Mouse (Mus musculus) left cerebral cortex, postnatal 10 days (tissue): ENCODE results near the gene Prkch. TPM values are rescaled to one million over a fixed set of nuclear protein-coding genes. Genes with fewer than 3 reads are reported as not detected.
A peak's percentile ranks its signal among the peaks of the same experiment; 100 is the strongest.
"Not testable (repeated sequence)": the region's sequence is repeated elsewhere in the genome, so short reads cannot be mapped to it uniquely, and the experiment has no call there.

Experiments
- DNase-seq, 2 experiments: peaks; one replicate each; pipeline ENCODE4 v3.0.0; 2021 to 2022; ENCODE audit warnings: low spot score in 2 of 2, mixed read lengths in 1 of 2; ENCODE audit errors: extremely low spot score in 1 of 2
- intact Hi-C: fragments of 180-260 bp; cut with DNase I; formaldehyde crosslinking; loops from one replicate; pipeline ENCODE4 v1.15.1; 2025
- total RNA-seq, 2 experiments: library from RNA; stranded (reverse); gene quantifications; 2 replicates each; pipeline ENCODE4 v1.2.3; 2021

Gene Prkch
- total RNA-seq: 1 to 10 TPM; 5.0 to 5.1 TPM

DNA sequence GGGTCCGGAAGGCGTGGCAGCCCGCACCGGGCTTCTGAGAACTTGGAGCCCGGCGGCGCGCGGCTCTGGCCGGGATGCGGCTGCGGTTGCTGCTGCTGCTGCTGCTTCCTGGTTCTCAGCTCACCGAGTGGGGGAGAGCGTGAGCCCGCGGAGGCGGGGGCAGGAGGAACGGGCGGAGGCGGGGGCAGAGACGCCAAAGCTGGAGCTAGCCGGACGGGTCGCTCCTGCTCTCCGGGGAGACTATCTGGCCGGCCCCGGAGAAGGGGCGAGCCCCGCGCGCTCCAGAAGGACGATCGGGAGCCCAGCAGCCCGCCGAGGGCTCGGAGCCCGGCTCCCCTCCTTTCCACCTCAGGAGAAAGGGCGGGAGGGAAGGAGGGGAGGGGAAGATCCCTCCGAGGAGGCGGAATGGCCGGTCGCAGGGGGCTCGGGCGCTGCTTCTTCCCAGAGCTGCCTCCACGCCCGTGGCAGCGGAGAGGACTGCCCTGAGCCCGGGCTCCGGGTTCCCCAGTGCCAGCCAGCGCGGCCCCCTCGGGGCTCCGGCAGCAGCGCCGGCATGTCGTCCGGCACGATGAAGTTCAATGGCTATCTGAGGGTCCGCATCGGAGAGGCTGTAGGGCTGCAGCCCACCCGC, at the start of gene Prkch:
Prkch (plus strand) TSS at position 187 of the 631 bp plus-strand sequence.
- intact Hi-C loops: no loop called here
- DNase-seq: peak; percentile 34 to 91

DNA sequence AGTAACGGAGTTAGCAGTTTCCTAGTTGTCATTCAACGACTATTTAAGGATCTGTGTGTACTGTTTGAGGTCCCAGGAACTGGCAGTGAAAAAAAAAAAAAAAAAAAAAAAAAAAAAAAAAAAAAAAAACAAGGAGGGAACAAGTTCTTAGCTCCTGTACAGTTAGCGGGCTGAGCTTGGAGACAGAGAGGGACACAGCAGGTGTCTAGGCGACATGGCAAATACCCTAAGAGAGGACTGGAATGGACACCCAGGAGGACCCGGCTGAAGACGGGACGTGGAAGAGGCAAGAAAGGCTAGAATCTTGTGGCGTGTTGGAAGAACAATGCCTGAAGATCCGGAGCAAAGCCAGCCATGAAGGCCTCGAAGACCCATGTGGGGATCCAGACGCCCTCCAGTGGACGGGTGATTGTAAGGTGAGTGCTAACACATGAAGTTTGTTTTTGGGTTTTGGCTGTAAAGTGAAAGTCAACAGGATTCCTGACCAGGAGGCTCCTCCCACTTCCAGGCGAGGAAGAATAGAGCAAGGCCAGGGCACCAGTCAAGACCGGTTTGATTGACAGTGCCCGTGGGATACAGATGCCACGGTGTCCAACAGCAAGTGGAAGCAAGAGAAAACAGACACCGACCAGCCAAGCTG, 47.0 kb upstream of the Prkch start:
- intact Hi-C loops: no loop called here

DNA sequence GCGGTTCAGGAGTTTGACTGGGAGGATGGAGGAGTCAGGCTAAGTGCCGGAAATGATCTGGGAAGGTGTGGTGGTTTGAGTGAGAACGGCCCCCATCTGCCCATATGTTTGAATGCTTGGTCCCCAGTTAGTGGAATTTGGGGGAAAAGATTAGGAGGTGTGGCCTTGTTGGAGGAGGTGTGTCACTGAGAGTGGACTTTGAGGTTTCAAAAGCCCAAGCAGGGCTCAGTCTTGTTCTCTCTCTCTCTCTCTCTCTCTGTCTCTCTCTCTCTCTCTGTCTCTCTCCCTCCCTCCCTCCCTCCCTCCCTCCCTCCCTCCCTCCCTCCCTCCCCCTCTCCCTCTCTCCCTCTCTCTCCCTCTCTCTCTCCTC, 46.5 kb upstream of the Prkch start:
- intact Hi-C loops, DNase-seq: not testable (repeated sequence)

More for the DNA sequence above, 47.0 kb upstream of the Prkch start:
- DNase-seq: peak in 1 of 2 experiments; percentile 46

DNA sequence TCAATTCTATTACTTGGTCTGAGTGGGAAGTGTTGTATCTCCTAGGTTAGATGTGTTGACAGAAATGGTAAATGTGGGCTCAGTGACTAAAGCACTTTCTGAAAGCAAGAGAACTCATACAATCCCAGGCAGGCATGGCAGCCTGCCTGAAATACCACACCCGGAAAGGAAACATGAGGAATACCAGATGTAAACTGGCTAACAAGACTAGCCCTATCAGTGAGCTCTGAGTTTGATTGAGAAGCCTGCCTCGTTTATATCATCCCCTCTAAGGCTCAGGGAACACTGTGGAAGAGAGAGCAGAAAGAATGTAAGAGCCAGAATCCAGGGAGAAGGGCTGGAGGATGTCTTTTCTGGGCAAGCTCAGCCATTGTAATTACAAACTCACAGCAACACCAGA, 45.4 kb upstream of the Prkch start:
- intact Hi-C loops: no loop called here
- no peak for DNase-seq

GRCm38 (mm10) chr12:73540402-73540801, 44.2 kb upstream of the Prkch start:
- no peak for DNase-seq
- intact Hi-C loops: no loop called here

GRCm38 (mm10) chr12:73543191-73543590, 41.4 kb upstream of the Prkch start:
- intact Hi-C loops: no loop called here
- DNase-seq: no peak

DNA sequence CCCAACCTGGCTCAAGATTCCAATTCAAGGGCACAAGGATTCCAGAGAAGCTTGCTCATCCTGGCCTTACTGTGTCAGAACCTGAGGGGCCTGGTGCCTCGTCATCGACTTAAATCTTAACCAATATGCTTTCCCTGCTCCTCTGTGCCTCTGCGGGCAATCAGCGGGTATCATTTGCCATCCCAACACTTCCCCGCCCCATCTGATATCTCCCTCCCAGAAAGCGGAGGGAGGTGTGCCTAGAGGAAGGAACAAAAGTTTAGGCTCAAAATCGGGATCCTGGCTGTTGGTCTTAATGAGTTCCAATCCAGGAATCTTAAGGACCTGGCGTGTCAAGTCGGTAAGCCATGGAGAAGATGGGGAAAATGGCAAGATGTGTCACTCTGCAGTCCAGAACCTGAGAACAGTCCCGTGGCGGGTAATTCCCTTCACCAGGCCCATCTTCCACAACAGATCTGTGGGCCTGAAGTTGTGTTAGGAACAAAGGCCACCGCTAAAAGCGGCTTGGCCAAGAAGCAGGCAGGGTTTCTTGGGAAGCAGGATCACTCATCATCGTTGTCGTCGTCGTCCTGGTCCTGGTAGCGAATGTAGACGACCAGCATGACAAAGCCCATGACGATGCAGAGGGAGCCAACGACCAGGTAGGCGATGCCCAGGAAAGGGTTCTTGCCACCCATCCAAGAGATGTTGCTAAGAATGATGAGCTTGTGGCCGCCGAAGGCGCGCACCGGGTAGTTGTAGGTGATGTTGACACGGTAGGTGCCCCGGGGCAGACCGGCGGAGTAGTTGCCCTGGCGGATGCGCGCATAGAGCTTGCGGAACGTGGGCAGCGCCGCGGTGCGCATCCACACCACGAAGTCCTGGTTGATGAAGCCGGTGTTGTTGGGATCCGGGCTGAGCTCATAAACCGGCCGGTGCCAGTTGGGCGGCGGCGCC, 39.6 kb upstream of the Prkch start:
- intact Hi-C loops: no loop called here
- no peak for DNase-seq

- intact Hi-C loops: no loop called here
- peak in 1 of 2 experiments; percentile 39 for DNase-seq
Observed at GRCm38 (mm10) chr12:73545672-73546085, 38.9 kb upstream of the Prkch start.

DNA sequence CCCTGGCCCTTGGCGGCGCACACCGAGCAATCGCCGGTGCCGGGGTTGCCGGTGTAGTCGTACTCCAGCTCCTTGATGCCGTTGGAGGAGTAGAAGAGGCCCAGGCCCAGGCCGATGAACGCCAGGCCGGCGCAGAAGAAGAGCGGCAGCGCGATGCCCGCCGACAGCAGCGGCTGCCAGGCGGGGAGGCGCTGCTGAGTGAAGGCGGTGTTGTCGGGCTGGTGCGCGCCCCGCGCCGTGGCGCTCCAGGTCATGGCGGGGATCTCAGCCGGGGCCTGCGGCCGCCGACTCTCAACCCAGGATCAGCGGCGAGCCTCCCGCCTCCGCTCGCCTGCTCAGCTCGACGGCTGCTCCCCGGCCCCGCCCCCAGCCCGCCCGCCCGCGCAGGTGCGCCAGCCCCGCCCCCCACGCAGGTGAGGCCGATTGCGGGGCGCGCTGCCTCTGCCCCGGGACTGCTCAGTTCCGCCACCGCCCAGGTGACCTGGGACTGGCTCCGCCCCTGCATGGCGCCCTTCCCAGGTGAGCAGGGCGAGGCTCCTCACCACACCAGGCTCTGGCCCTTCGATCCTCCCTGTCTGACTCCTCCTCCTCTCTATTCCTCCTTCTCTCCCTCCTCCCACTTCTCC, 38.4 kb upstream of the Prkch start, which contains the start of gene Tmem30b:
Tmem30b (minus strand) TSS at position 307 of the 626 bp plus-strand sequence.
- DNase-seq: no peak
- intact Hi-C loops: no loop called here

- intact Hi-C loops: no loop called here
- DNase-seq: no peak
Observed at GRCm38 (mm10) chr12:73547646-73548045, 37.0 kb upstream of the Prkch start.

DNA sequence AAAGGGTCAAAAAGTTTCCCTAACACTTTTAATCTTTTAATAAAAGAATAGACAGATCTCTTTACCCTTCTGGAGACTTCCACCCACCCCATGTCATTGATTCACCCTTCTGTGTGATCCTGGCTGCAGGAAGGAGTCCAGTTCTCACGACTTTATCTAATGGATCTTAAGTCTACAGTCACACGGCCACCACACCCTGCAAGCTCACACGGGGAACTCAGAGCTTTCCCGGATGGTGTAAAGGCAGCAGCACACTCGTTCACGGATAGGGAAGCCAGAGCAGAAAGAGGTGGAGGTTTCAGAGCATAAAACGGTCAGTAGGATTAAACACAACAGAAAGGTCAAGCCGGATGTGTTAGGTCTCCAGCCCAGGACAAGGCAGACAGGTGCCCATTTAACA, 36.3 kb upstream of the Prkch start:
- intact Hi-C loops: no loop called here
- no peak for DNase-seq

DNA sequence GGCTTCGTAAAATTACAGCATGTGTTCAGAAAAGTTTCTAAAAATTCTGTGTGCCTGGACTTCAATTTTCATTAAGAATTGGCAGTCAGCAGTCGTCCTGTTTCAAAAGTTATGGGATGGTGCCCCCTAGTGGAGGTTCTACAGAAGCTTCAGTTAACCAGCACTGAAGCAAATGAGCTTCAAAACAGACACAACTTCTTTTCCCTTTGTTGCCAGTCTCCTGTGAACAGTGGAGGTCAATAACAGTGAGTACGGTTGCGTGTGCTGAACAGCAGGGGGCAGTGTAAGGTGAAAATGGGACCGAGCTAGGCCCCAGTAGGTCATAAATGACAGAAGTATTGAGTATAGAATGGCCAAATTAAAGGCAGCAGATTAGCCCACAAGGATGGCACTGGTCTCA, 30.4 kb upstream of the Prkch start:
- DNase-seq: peak; percentile 66 to 67
- intact Hi-C loops: loop anchor here (5.0 kb wide), 1 partner anchor 707 kb away; no protein-coding TSS in a partner anchor

GRCm38 (mm10) chr12:73558525-73559195, 25.9 kb upstream of the Prkch start:
- DNase-seq: peak in 1 of 2 experiments; percentile 24
- intact Hi-C loops: no loop called here

DNA sequence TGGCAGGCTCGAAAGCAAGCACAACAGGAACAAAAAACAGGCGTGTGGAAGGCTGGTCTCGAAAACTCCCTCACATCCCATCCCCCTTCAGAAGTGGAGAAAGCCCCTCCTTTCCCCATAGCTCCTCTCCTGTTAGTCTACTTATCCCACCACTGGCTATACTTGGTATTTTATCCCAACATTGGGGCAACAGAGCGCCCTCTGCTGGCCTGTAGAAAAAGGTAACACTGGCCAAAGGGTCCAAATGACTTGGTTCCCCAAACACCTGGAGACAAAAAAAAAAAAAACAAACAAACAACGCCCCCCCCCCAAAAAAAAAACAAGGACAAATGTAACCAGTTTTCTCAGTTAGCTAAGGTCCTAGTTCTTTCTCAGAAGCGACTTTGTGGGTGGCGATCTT, 24.5 kb upstream of the Prkch start:
- intact Hi-C loops: loop anchor here (10.0 kb wide), 1 partner anchor 345 kb away; the partner anchor contains the start of gene Hif1a

DNA sequence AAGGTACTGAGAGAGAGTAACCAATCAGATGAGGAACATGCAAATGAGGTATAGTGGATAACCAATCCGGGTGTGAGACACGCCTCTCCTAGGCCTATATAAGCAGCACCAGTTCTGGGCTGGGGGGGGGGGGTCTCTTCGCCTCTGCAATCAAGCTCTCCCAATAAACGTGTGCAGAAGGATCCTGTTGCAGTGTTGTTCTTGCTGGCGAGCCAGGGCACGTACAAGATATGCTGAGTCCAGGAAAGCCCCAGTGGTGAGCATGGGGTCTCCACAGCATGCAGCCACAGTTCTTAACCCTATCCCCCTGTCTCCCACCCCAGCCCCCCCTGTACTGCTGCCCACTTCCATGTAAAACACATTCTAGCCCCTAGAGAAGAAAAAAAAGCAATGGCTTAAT, 21.5 kb upstream of the Prkch start:
- intact Hi-C loops: loop anchor here (10.0 kb wide), 1 partner anchor 342 kb away; the partner anchor contains the start of gene Hif1a
- DNase-seq: not testable (repeated sequence)

More for the DNA sequence above, 24.5 kb upstream of the Prkch start:
- DNase-seq: no peak

DNA sequence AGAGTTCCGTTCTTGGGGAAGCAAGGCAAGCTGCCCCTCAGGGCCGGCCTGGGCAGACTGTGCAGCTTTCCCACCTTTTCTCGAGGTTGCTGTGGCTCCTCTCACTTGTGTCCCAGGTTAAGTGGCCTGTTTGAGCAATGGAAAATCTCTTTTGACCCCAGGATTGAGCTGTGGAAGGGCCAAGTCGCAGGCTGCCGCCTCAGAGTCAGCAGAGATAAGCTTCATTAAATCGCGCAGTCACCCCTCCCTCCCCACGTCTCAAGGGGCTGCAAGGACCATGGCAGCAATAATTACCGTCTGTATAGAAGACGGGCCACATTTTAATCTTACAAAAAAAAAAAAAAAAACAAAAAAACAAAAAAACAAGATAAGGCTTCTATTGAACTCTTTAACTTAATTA, 20.4 kb upstream of the Prkch start:
- DNase-seq: no peak
- intact Hi-C loops: loop anchor here (1.0 to 10.0 kb wide), 2 partner anchors 129 to 341 kb away; partner anchors contain the start of gene Hif1a

- intact Hi-C loops: loop anchor here (1.0 to 10.0 kb wide), 2 partner anchors 128 to 340 kb away; partner anchors contain the start of gene Hif1a
- DNase-seq: peak in 1 of 2 experiments; percentile 32
Observed at GRCm38 (mm10) chr12:73564795-73565619, 19.6 kb upstream of the Prkch start.
